Mouse (Mus musculus) C2C12 (cell line): ENCODE results near the gene Dcun1d4. TPM values are rescaled to one million over a fixed set of nuclear protein-coding genes. Genes with fewer than 3 reads are reported as not detected.

Source experiments
- H3K27me3 ChIP-seq: one replicate; pipeline ENCODE4 v1.6.1; 2011; ENCODE audit not compliant: control insufficient read depth, insufficient read depth, insufficient read length
- H3K36me3 ChIP-seq: one replicate; pipeline ENCODE4 v1.6.1; 2011; ENCODE audit not compliant: control insufficient read depth, insufficient read depth
- H3K4me3 ChIP-seq: one replicate; pipeline ENCODE4 v1.5.1; 2011; ENCODE audit warnings: mild to moderate bottlenecking, control low read depth; ENCODE audit not compliant: poor library complexity, insufficient read depth, severe bottlenecking
- H3K79me2 ChIP-seq: one replicate; pipeline ENCODE4 v1.6.1; 2011; ENCODE audit not compliant: control insufficient read depth, insufficient read depth
- H3K79me3 ChIP-seq: one replicate; pipeline ENCODE4 v1.6.1; 2011; ENCODE audit warnings: low read depth, control low read depth
- H3ac ChIP-seq: one replicate; pipeline ENCODE3; 2011; ENCODE audit warnings: low read depth; ENCODE audit not compliant: control insufficient read depth, insufficient read length
- CEBPB ChIP-seq: IDR thresholded peaks from one replicate; pipeline ENCODE4 v1.6.1; 2011; ENCODE audit warnings: low read depth, mild to moderate bottlenecking, control low read depth, moderate library complexity
- CTCF ChIP-seq: IDR thresholded peaks from one replicate; pipeline ENCODE4 v1.5.1; 2011; ENCODE audit not compliant: control insufficient read depth, insufficient read depth, insufficient read length
- FOSL1 ChIP-seq: IDR thresholded peaks from one replicate; pipeline ENCODE4 v1.8.0; 2011; ENCODE audit warnings: mild to moderate bottlenecking, low read length; ENCODE audit not compliant: poor library complexity, insufficient read depth, severe bottlenecking
- MAX ChIP-seq: IDR thresholded peaks from one replicate; pipeline ENCODE4 v1.6.1; 2011; ENCODE audit warnings: mild to moderate bottlenecking, control low read depth
- MYOD1 ChIP-seq: IDR thresholded peaks from one replicate; pipeline ENCODE4 v1.6.1; 2011; ENCODE audit warnings: low read depth; ENCODE audit not compliant: control insufficient read depth, insufficient read length
- MYOG ChIP-seq: IDR thresholded peaks from one replicate; pipeline ENCODE4 v1.6.1; 2011; ENCODE audit not compliant: control insufficient read depth, insufficient read length; ENCODE audit errors: extremely low read depth
- USF1 ChIP-seq: IDR thresholded peaks from one replicate; pipeline ENCODE4 v1.6.1; 2011; ENCODE audit warnings: low read depth, mild to moderate bottlenecking, control low read depth, moderate library complexity
- polyA plus RNA-seq: library from polyadenylated mRNA; unstranded; fragments of >200 nt; fragmentation: generic; extraction: Trizol; gene quantifications from one replicate; pipeline ENCODE4 v1.2.1, GENCODE M21; 2012; ENCODE audit warnings: missing spikeins

Gene Dcun1d4
- polyA plus RNA-seq, 1 experiment, result 3.3 TPM

- H3K79me2 ChIP-seq, result no peaks in the 10 kb centered on the region
- H3K36me3 ChIP-seq, result no peaks in the 10 kb centered on the region
- H3K27me3 ChIP-seq, result no peaks in the 10 kb centered on the region
- H3K79me3 ChIP-seq, result no peaks in the 10 kb centered on the region
- H3K4me3 ChIP-seq, result no peak overlapping the region
- H3ac ChIP-seq, result no peak overlapping the region
- TF ChIP-seq MYOG, result no peak
- TF ChIP-seq CEBPB, result no peak
- no peak for TF ChIP-seq MYOD1
- no peak for TF ChIP-seq MAX
- no peak for TF ChIP-seq USF1
- no peak for TF ChIP-seq FOSL1
- no peak for TF ChIP-seq CTCF
Measured at GRCm38 (mm10) chr5:73602865-73603264, 122.1 kb downstream of the Dcun1d4 start.

- Histone ChIP-seq H3K79me2 (no peaks in the 10 kb centered on the region), H3K27me3 (no peaks in the 10 kb centered on the region), H3K36me3 (no peaks in the 10 kb centered on the region), H3K4me3 (no peak overlapping the region), H3ac (no peak overlapping the region), H3K79me3 (no peaks in the 10 kb centered on the region)
- no peak for TF ChIP-seq MAX
- TF ChIP-seq CEBPB, result no peak
- TF ChIP-seq MYOG, result no peak
- TF ChIP-seq USF1, result no peak
- TF ChIP-seq FOSL1, result no peak
- TF ChIP-seq CTCF, result no peak
- no peak for TF ChIP-seq MYOD1
Measured at GRCm38 (mm10) chr5:73604542-73604941, 123.7 kb downstream of the Dcun1d4 start.

GRCm38 (mm10) chr5:73604964-73605363, 124.2 kb downstream of the Dcun1d4 start:
- Histone ChIP-seq H3K27me3 (no peaks in the 10 kb centered on the region), H3K79me2 (no peaks in the 10 kb centered on the region), H3K79me3 (no peaks in the 10 kb centered on the region), H3K4me3 (no peak overlapping the region), H3K36me3 (no peaks in the 10 kb centered on the region), H3ac (no peak overlapping the region)
- TF ChIP-seq CTCF, result no peak
- TF ChIP-seq FOSL1, result no peak
- no peak for TF ChIP-seq USF1
- TF ChIP-seq MAX, result no peak
- no peak for TF ChIP-seq CEBPB
- TF ChIP-seq MYOD1, result no peak
- TF ChIP-seq MYOG, result no peak

Other genes starting within 250 kb of the Dcun1d4 start
- 13.2 TPM for gene Fryl, start 224.4 kb upstream of the Dcun1d4 start, polyA plus RNA-seq
- 142 TPM for gene Ociad1, start 188.2 kb upstream of the Dcun1d4 start, polyA plus RNA-seq
- 7.1 TPM for gene Ociad2, start 140.0 kb upstream of the Dcun1d4 start, polyA plus RNA-seq
- gene Cwh43, start 74.9 kb upstream of the Dcun1d4 start, polyA plus RNA-seq, result not detected
- gene Lrrc66, start 151.5 kb downstream of the Dcun1d4 start, polyA plus RNA-seq, result not detected
- 9.3 TPM for gene Sgcb, start 166.8 kb downstream of the Dcun1d4 start, polyA plus RNA-seq
- gene Spata18, start 170.4 kb downstream of the Dcun1d4 start, polyA plus RNA-seq, result not detected